8 mouse cellular contexts compared by ENCODE assay signal in genomic region chr1:25228381-25229244, GRCm38 (mm10).
A peak's percentile ranks its signal among the peaks of the same experiment; 100 is the strongest.
DNase-seq lines count a peak whose midpoint lies in the region; ATAC-seq and TF ChIP-seq lines count a peak whose summit lies in the region.

No protein-coding gene starts in this region.

- H3K4me1 ChIP-seq in E14TG2a.4 (replicated peaks; ENCODE audit: low read depth, low read length), result peaks cover 9% of the 10 kb centered on the region; the same call in 1 of the 2 replicates
- peaks cover 14% of the 10 kb centered on the region for H3K4me1 ChIP-seq in forebrain, embryonic 15.5 days
- no peaks in the 10 kb centered on the region for H3K4me1 ChIP-seq in liver, embryonic 12.5 days
- peaks cover 10% of the 10 kb centered on the region; the same call in 1 of the 2 replicates for H3K4me1 ChIP-seq in neural tube, embryonic 14.5 days (ENCODE audit: control insufficient read depth, insufficient read depth, low read length)

- 2% methylated on average over 37 of the region's 37 CpGs for WGBS in forebrain, embryonic 15.5 days
- 11% methylated on average over 37 of the region's 37 CpGs for WGBS in large intestine, adult 2 months
- WGBS in liver, embryonic 12.5 days (ENCODE audit: insufficient replicate concordance), result 6% methylated on average over 37 of the region's 37 CpGs
- WGBS in neural tube, embryonic 14.5 days, result 2% methylated on average over 37 of the region's 37 CpGs

- no peak for TF ChIP-seq CTCF in E14TG2a.4 (conservative IDR thresholded peaks at IDR 0.05; ENCODE audit: low read length)

- intact Hi-C loops in heart, postnatal 25 days (cut with DNase I), result no loop called here

- ATAC-seq in forebrain, embryonic 15.5 days (replicated peaks), result peak; percentile 89
- ATAC-seq in liver, embryonic 12.5 days, result no peak
- ATAC-seq in neural tube, embryonic 14.5 days (ENCODE audit: low read depth), result peak; percentile 87

- peak overlapping the region; percentile 51 for H3K4me2 ChIP-seq in forebrain, embryonic 15.5 days (replicated peaks)
- H3K4me2 ChIP-seq in liver, embryonic 12.5 days, result peak overlapping the region; percentile 12; the same call in 1 of the 2 replicates
- peak overlapping the region; percentile 52 for H3K4me2 ChIP-seq in neural tube, embryonic 14.5 days (ENCODE audit: low read depth, low read length)

- DNase-seq in cerebellum, adult 11 months, result peak; percentile 57
- peak; percentile 2 for DNase-seq in heart, postnatal 25 days (ENCODE audit: low spot score)
- peak; percentile 1 for DNase-seq in large intestine, adult 2 months (ENCODE audit: low read depth, low spot score)
- peak; percentile 73 for DNase-seq in urinary bladder, postnatal 14 days (ENCODE audit: low spot score)

- H3K36me3 ChIP-seq in E14TG2a.4 (ENCODE audit: insufficient read depth, low read length), result no peaks in the 10 kb centered on the region
- no peaks in the 10 kb centered on the region for H3K36me3 ChIP-seq in forebrain, embryonic 15.5 days
- no peaks in the 10 kb centered on the region for H3K36me3 ChIP-seq in liver, embryonic 12.5 days
- H3K36me3 ChIP-seq in neural tube, embryonic 14.5 days (ENCODE audit: control insufficient read depth, insufficient read depth, low read length), result no peaks in the 10 kb centered on the region

- H3K27me3 ChIP-seq in E14TG2a.4 (ENCODE audit: insufficient read depth, low read length), result peaks cover 19% of the 10 kb centered on the region
- no peaks in the 10 kb centered on the region for H3K27me3 ChIP-seq in forebrain, embryonic 15.5 days
- H3K27me3 ChIP-seq in liver, embryonic 12.5 days (replicated peaks), result no peaks in the 10 kb centered on the region
- H3K27me3 ChIP-seq in neural tube, embryonic 14.5 days (ENCODE audit: control insufficient read depth, insufficient read depth, low read length), result no peaks in the 10 kb centered on the region

- H3K27ac ChIP-seq in forebrain, embryonic 15.5 days (replicated peaks), result peak overlapping the region; percentile 95
- H3K27ac ChIP-seq in liver, embryonic 12.5 days, result no peak overlapping the region
- peak overlapping the region; percentile 96 for H3K27ac ChIP-seq in neural tube, embryonic 14.5 days (ENCODE audit: low read depth, low read length)

- peak overlapping the region; percentile 57 for H3K4me3 ChIP-seq in E14TG2a.4 (replicated peaks; ENCODE audit: low read length)
- peak overlapping the region; percentile 53 for H3K4me3 ChIP-seq in forebrain, embryonic 15.5 days
- H3K4me3 ChIP-seq in liver, embryonic 12.5 days, result no peak overlapping the region
- peak overlapping the region; percentile 46 for H3K4me3 ChIP-seq in neural tube, embryonic 14.5 days (ENCODE audit: low read depth, low read length)

- peak overlapping the region; percentile 76 for H3K9ac ChIP-seq in forebrain, embryonic 15.5 days (replicated peaks)
- no peak overlapping the region for H3K9ac ChIP-seq in liver, embryonic 12.5 days
- H3K9ac ChIP-seq in neural tube, embryonic 14.5 days (replicated peaks; ENCODE audit: low read depth, low read length), result peak overlapping the region; percentile 69

- H3K9me3 ChIP-seq in E14TG2a.4 (ENCODE audit: low read length), result no peaks in the 10 kb centered on the region
- H3K9me3 ChIP-seq in forebrain, embryonic 15.5 days, result no peaks in the 10 kb centered on the region
- H3K9me3 ChIP-seq in liver, embryonic 12.5 days (replicated peaks), result no peaks in the 10 kb centered on the region
- no peaks in the 10 kb centered on the region for H3K9me3 ChIP-seq in neural tube, embryonic 14.5 days (ENCODE audit: control insufficient read depth, low read length)

Comparison
In these comparisons a context has a peak if more than half of its experiments do, and no peak if none do; other contexts are left out.
1. DNase-seq: peak in every context shown above with its lines; median percentile 73 in urinary bladder, postnatal 14 days; 57 in cerebellum, adult 11 months; 2 in heart, postnatal 25 days; 1 in large intestine, adult 2 months.